Mouse (Mus musculus): Measurements from ENCODE around the gene Tnfsfm13. TPM values are rescaled to one million over a fixed set of nuclear protein-coding genes. Genes with fewer than 3 reads are reported as not detected.

The Tnfsfm13 gene
- polyA plus RNA-seq (2012; rRNA removed; ENCODE audit: low replicate concordance), result 8.4 and 11.1 TPM in 2 replicates

DNA sequence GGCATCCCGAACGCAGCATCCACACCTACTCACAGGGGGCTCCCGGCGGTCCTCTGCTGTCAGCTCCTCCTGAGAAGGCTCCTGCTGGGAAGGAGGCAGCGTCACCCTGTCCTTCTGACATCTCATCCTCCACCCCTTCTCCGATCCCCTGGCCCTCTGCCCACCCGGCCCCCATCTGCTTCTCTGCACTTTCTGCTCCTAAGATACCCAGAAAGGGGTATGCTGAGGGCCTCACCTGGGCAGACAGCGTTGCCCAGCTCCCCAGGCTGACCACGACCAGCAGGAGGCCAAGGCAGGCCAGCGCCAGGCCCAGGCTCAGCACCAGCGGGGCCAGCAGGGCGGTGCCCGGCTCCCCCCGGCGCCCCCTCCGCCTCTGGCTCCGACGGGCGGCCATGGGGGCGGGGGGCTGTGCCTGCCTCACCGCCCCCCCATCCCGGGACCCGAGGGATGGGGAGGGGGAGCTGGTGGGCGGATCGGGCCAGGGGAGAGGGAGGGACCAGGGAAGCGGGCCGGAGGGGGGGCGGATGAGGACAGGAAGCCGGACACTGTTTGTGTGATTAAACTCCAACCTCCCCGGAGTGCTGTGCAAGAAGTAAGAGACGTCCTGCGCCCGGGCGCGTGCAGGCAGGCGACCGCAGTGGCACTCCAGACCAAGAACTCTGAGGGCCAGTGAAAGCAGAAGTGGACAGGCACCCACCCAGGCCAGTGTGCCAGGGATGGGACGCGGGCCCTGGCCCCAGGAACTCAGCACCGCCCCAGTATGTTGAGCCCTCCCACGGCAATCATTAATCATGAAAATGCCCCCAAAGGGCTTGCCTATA, at the start of gene Tnfsfm13, which contains the start of gene Tnfsf12:
Gene Tnfsfm13, minus strand, starts transcription at position 738 of the 821 bp plus-strand sequence.
Gene Tnfsf12, minus strand, starts transcription at position 489 of the 821 bp plus-strand sequence.

GRCm38 (mm10) chr11:69685526-69686148, 10.3 kb downstream of the Tnfsfm13 start, which contains the start of gene Tnfsf13:
Gene Tnfsf13, minus strand, starts transcription at chr11:69685784.

DNA sequence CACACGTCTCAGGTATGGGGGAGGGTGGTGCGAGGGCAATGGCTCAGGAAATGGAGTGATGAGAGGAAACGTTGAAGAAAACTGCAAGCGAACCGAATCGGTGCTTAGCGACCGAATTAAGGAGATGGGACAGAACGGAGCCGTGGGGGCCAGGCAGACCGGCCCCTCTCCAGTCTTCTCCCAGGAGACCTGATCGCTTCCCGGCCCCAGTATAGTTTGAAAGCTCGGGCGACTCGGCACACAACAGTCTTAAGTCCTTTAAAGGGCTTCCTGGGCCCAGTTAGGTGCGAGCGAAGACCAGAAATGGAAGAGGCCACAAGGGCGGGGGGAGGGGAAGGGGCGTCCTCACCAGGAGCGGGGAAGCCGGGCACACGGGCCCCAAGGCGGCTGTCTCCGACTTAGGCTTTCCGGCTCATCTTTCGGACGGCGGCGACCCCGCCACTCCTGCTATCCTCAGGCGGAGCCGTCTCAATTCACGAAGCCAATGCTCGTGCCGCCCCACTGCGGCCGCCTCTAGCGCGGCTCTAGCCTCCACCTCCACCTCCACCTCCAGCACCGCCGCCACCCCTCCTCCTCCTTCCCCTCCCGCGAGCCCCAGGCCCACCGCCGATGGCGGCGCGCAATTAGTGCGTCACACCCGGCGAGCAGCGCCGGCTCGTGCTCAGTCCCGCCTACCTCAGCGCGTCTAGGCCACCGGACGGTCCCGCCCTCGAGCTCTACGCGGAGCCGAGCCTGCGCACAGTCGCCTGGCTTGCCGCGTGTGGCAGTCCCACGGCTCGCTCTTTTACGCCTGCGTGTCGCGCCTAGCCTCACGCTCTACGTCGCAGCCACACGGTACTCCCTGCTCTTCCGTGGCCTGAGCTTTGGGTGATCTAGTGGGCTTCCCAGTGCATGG, 14.3 kb downstream of the Tnfsfm13 start, which contains the start of gene Senp3:
Gene Senp3, minus strand, starts transcription at position 771 of the 895 bp plus-strand sequence.

DNA sequence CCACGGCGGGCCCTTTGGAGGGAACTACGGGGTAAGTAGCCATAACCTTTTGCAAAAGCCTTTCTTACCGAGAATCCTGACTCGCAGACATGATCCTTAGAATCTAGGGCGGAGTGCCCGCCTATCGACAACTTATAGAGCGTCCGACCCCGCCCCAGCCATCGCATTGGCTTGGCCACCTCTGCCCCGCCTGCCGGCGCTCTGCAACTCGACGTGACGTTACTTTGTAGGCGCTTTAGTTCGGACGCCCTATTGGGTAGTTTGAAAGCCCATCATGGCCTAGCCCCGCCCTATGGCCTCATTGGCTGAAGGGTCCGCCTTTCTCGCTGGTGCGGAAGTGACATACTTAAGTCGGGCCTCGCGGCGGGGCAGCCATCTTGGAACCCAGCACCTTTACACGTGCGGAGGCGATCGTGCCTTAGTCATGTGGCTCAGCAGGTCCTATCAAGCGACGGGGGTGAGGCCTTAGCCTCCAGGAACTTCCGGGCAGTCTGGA, 23.6 kb downstream of the Tnfsfm13 start, which contains the start of gene Eif4a1:
Gene Eif4a1, minus strand, starts transcription at position 213 of the 496 bp plus-strand sequence.

GRCm38 (mm10) chr11:69665961-69666664, 29.8 kb downstream of the Tnfsfm13 start, which contains the start of gene Cd68:
Gene Cd68, minus strand, starts transcription at chr11:69666153.

GRCm38 (mm10) chr11:69662213-69662966, 33.5 kb downstream of the Tnfsfm13 start, which contains the start of gene Mpdu1:
Gene Mpdu1, minus strand, starts transcription at chr11:69662642.

DNA sequence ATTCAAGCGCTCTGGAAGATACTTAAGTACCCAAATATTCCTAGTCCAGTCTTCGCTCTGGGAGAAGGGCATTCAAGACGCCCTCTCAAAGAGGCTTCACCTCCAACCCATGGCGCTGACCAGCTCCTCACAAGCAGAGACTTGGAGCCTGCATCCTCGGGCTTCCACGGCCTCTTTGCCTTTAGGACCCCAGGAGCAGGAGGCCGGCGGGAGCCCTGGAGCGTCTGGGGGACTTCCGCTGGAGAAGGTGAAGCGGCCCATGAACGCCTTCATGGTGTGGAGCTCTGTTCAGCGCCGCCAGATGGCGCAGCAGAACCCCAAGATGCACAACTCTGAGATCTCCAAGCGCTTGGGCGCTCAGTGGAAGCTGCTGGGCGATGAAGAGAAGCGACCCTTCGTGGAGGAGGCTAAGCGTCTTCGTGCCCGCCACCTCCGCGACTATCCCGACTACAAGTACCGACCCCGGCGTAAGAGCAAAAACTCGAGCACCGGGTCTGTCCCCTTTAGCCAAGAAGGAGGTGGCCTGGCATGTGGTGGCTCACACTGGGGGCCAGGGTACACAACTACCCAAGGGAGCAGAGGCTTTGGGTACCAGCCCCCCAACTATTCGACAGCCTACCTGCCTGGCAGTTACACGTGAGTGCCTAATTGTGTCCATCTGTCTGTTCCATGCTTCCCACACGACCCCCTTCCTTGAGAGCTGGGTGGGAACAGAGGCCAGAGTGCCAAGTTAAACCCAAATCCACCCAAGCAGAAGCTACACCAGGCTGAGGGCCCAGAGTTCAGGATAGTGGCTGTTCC, 40.4 kb downstream of the Tnfsfm13 start, which contains the start of gene Sox15:
Gene Sox15, plus strand, starts transcription at position 51 of the 801 bp plus-strand sequence.

Other genes with a start within 250 kb of the Tnfsfm13 start
- 0.20 and 0.27 TPM in 2 replicates for gene Dnah2, start 147.0 kb downstream of the Tnfsfm13 start, polyA plus RNA-seq (2012; rRNA removed; ENCODE audit: low replicate concordance)
- 1.1 and 2.5 TPM in 2 replicates for gene Efnb3, start 135.9 kb downstream of the Tnfsfm13 start, polyA plus RNA-seq (2012; rRNA removed; ENCODE audit: low replicate concordance)
- gene Wrap53, start 115.8 kb downstream of the Tnfsfm13 start, polyA plus RNA-seq (2012; rRNA removed; ENCODE audit: low replicate concordance), result 19.0 and 19.8 TPM in 2 replicates
- 122 and 145 TPM in 2 replicates for gene Trp53, start 115.7 kb downstream of the Tnfsfm13 start, polyA plus RNA-seq (2012; rRNA removed; ENCODE audit: low replicate concordance)
- gene Atp1b2, start 90.2 kb downstream of the Tnfsfm13 start, polyA plus RNA-seq (2012; rRNA removed; ENCODE audit: low replicate concordance), result 11.6 and 60.5 TPM in 2 replicates
- gene Shbg, start 78.2 kb downstream of the Tnfsfm13 start, polyA plus RNA-seq (2012; rRNA removed; ENCODE audit: low replicate concordance), result 0.08 TPM in 1 of 2 replicates, not detected in the other
- 2.1 and 6.7 TPM in 2 replicates for gene Sat2, start 74.1 kb downstream of the Tnfsfm13 start, polyA plus RNA-seq (2012; rRNA removed; ENCODE audit: low replicate concordance)
- 50.5 and 57.2 TPM in 2 replicates for gene Fxr2, start 63.1 kb downstream of the Tnfsfm13 start, polyA plus RNA-seq (2012; rRNA removed; ENCODE audit: low replicate concordance)
- gene Sox15, start 40.8 kb downstream of the Tnfsfm13 start, polyA plus RNA-seq (2012; rRNA removed; ENCODE audit: low replicate concordance), result 0.66 and 1.1 TPM in 2 replicates
- 139 and 176 TPM in 2 replicates for gene Mpdu1, start 33.5 kb downstream of the Tnfsfm13 start, polyA plus RNA-seq (2012; rRNA removed; ENCODE audit: low replicate concordance)
- gene Cd68, start 29.9 kb downstream of the Tnfsfm13 start, polyA plus RNA-seq (2012; rRNA removed; ENCODE audit: low replicate concordance), result 76.8 and 80.0 TPM in 2 replicates
- gene Eif4a1, start 23.7 kb downstream of the Tnfsfm13 start, polyA plus RNA-seq (2012; rRNA removed; ENCODE audit: low replicate concordance), result 199 and 324 TPM in 2 replicates
- 40.2 and 91.5 TPM in 2 replicates for gene Senp3, start 14.0 kb downstream of the Tnfsfm13 start, polyA plus RNA-seq (2012; rRNA removed; ENCODE audit: low replicate concordance)
- 5.2 and 9.5 TPM in 2 replicates for gene Tnfsf13, start 10.3 kb downstream of the Tnfsfm13 start, polyA plus RNA-seq (2012; rRNA removed; ENCODE audit: low replicate concordance)
- gene Tnfsf12, start 249 bp downstream of the Tnfsfm13 start, polyA plus RNA-seq (2012; rRNA removed; ENCODE audit: low replicate concordance), result 48.2 and 64.3 TPM in 2 replicates
- 18.0 and 27.0 TPM in 2 replicates for gene Polr2a, start 62.5 kb upstream of the Tnfsfm13 start, polyA plus RNA-seq (2012; rRNA removed; ENCODE audit: low replicate concordance)
- gene Slc35g3, start 65.9 kb upstream of the Tnfsfm13 start, polyA plus RNA-seq (2012; rRNA removed; ENCODE audit: low replicate concordance), result not detected in 2 replicates
- 47.2 and 88.9 TPM in 2 replicates for gene Zbtb4, start 69.8 kb upstream of the Tnfsfm13 start, polyA plus RNA-seq (2012; rRNA removed; ENCODE audit: low replicate concordance)
- gene Chrnb1, start 99.8 kb upstream of the Tnfsfm13 start, polyA plus RNA-seq (2012; rRNA removed; ENCODE audit: low replicate concordance), result 14.0 and 38.5 TPM in 2 replicates
- 11.4 and 13.5 TPM in 2 replicates for gene Fgf11, start 105.8 kb upstream of the Tnfsfm13 start, polyA plus RNA-seq (2012; rRNA removed; ENCODE audit: low replicate concordance)
- 4.5 and 10.8 TPM in 2 replicates for gene Tmem102, start 109.5 kb upstream of the Tnfsfm13 start, polyA plus RNA-seq (2012; rRNA removed; ENCODE audit: low replicate concordance)
- not detected in 2 replicates for gene Gm39566, start 119.2 kb upstream of the Tnfsfm13 start, polyA plus RNA-seq (2012; rRNA removed; ENCODE audit: low replicate concordance)
- gene Spem2, start 122.4 kb upstream of the Tnfsfm13 start, polyA plus RNA-seq (2012; rRNA removed; ENCODE audit: low replicate concordance), result not detected in 2 replicates
- gene Spem1, start 126.1 kb upstream of the Tnfsfm13 start, polyA plus RNA-seq (2012; rRNA removed; ENCODE audit: low replicate concordance), result 0.19 and 0.35 TPM in 2 replicates
- 23.5 and 39.4 TPM in 2 replicates for gene Nlgn2, start 141.7 kb upstream of the Tnfsfm13 start, polyA plus RNA-seq (2012; rRNA removed; ENCODE audit: low replicate concordance)
- 180 and 280 TPM in 2 replicates for gene Tmem256, start 142.4 kb upstream of the Tnfsfm13 start, polyA plus RNA-seq (2012; rRNA removed; ENCODE audit: low replicate concordance)
- 125 and 161 TPM in 2 replicates for gene Plscr3, start 150.3 kb upstream of the Tnfsfm13 start, polyA plus RNA-seq (2012; rRNA removed; ENCODE audit: low replicate concordance)
- 11.8 and 14.1 TPM in 2 replicates for gene Tnk1, start 162.6 kb upstream of the Tnfsfm13 start, polyA plus RNA-seq (2012; rRNA removed; ENCODE audit: low replicate concordance)
- gene Tmem95, start 181.9 kb upstream of the Tnfsfm13 start, polyA plus RNA-seq (2012; rRNA removed; ENCODE audit: low replicate concordance), result not detected in 2 replicates
- gene Kctd11, start 185.3 kb upstream of the Tnfsfm13 start, polyA plus RNA-seq (2012; rRNA removed; ENCODE audit: low replicate concordance), result 11.8 and 13.5 TPM in 2 replicates
- 40.3 and 80.4 TPM in 2 replicates for gene Acap1, start 199.4 kb upstream of the Tnfsfm13 start, polyA plus RNA-seq (2012; rRNA removed; ENCODE audit: low replicate concordance)
- gene 2810408A11Rik, start 204.9 kb upstream of the Tnfsfm13 start, polyA plus RNA-seq (2012; rRNA removed; ENCODE audit: low replicate concordance), result 0.80 and 1.1 TPM in 2 replicates
- 44.0 and 45.9 TPM in 2 replicates for gene Neurl4, start 205.0 kb upstream of the Tnfsfm13 start, polyA plus RNA-seq (2012; rRNA removed; ENCODE audit: low replicate concordance)
- gene Gps2, start 217.8 kb upstream of the Tnfsfm13 start, polyA plus RNA-seq (2012; rRNA removed; ENCODE audit: low replicate concordance), result 130 and 139 TPM in 2 replicates
- 301 and 469 TPM in 2 replicates for gene Eif5a, start 225.9 kb upstream of the Tnfsfm13 start, polyA plus RNA-seq (2012; rRNA removed; ENCODE audit: low replicate concordance)
- gene Ybx2, start 239.7 kb upstream of the Tnfsfm13 start, polyA plus RNA-seq (2012; rRNA removed; ENCODE audit: low replicate concordance), result 24.9 and 28.8 TPM in 2 replicates

Data from mammary gland, adult 2 months (tissue).